Mouse (Mus musculus) spleen, postnatal 14 days (tissue): Measurements from ENCODE around the gene BC048679.

ENCODE experiments used
- DNase-seq, 2 experiments: peaks; one replicate each; pipeline ENCODE4 v3.0.0; 2021 to 2022; ENCODE audit warnings: low spot score in 2 of 2

BC048679 gene

GRCm38 (mm10) chr7:81476833-81477232 lies 21.2 kb downstream of the BC048679 start:
- no peak for DNase-seq

DNA sequence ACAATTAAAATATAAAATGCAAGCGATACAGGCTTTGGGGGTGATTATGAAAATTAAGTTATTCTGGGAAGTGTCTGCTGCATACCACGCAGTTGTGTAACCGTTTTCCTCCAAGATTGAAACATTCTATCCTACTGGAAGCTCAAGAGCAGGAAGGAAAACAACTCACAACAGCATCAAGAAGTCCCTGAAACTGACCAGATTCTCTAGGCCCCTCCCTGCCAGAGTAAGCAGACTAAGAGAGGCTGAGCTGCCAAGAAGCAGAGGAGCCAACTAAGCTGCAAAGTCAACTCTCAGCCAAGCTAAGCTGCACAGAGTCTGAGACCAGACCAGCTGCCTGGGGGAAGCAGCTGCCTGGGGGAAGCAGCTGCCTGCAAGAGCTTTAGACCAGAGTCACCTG lies 22.9 kb downstream of the BC048679 start:
- DNase-seq: no peak

GRCm38 (mm10) chr7:81464906-81465450 lies 33.1 kb downstream of the BC048679 start:
- no peak for DNase-seq

- no peak for DNase-seq
These were observed 34.0 kb downstream of the BC048679 start for GRCm38 (mm10) chr7:81464116-81464515.

DNA sequence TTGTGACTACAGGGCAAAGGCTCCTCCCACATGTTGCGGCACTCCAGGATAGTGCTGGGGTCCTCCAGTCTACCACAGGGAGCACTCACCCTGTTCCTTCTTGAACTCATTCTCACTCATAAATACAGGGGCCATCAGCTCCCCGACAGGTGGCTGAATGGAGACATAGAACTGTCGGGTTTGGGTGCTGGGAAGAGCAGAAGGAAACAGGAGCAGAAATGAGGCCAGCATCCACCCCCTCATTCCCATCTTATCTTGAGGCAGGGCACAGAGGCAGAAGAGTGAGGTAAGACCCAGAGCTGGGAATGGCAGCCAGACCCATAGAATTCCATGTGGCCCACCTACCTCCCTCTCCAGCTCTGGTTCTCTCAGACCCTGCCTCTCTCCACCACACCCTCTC lies 35.3 kb downstream of the BC048679 start:
- DNase-seq: no peak

DNA sequence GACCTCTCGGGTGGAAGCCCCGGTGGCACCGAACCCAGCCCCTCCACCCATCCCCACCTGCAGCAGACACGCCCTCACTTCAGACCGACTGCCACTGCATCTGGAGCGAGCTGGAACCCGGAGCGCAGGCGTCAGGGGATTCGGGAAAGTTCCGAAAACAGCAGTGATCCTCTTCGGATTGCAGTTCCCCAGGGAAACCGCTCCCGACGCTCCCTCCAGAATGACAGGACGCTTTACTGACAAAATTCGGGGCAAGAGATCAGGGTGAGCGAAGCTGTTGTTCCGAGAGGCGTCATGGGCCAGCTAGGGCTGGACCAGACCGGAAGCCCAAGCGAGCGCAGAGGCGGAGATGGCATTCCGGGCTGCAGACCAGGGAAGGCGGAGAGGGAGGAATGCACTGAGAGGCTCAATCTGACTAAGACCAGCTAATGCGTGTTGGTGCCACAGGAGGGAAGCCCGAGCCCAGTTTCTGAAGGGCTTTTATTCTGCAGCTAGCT lies 42.9 kb downstream of the BC048679 start, which contains the start of gene Cpeb1:
TSS of gene Cpeb1 (minus strand) at position 311 of the 497 bp plus-strand sequence.
- DNase-seq: no peak

- no peak for DNase-seq
These were observed 43.6 kb downstream of the BC048679 start for GRCm38 (mm10) chr7:81454331-81455039.

DNA sequence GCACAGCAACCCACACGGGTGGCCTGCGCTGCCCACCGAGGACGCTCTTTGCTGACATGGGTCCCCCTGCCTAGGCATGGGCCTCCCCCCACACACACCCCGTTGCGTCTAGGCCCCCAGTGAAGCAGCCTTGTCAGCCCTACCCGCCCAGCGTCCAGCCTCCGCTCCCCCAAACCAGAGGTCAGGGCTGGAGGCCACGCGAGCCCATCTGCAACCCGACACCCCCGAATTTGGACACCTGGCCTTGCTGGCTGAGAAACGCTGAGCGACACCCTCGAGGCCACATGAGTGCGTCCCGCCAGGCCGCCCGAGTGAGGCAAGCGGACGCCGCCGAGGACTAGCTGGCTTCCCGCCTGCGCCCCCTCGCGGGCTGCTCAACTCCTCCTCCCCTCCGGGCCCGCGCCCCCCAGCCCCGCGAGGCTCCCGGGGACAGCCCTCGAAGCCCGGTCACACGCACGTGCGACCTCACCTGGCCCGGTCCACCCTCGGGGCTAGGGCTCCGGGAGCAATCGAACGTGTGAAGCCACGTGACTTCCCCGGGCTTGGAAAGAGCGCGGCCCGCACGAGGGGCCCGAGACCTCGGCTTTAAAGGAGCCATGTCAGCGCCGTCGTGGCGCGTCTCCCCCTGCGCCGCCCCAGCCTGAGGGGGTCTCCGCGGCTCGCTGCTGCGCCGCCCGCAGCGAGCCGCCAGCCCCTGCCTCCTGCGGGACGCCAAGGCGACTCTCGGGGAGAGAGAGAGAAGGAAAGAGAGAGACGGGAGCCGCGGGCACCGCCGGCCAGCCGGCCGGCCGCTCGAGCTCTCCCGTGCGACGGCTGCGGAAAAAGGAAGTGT lies 44.4 kb downstream of the BC048679 start:
- no peak for DNase-seq

DNA sequence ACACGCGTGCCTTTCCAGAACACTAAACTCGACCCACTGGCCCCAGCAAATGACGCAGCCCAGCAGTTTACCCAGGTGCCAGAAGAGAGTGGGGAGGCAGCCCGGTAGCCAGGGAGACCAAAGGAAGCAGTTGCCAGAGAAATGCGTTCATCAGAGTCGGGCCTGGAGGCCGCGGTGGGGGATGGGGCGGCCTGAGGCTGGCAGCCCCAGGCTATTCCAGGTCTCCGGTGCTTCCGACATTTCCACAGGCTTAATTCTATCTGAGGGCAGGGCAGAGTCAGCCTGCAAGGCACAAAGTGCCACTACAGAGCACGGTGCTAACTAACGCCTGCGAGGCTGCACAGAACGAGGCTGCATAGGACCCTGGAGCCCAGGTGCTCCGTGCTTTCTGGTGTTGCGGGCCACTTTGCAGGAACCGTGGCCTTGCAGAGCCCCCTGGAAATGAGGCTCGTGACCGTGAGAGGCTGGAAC lies 45.1 kb downstream of the BC048679 start:
- DNase-seq: no peak
